Mouse (Mus musculus): Measurements from ENCODE around the gene Shq1.

DNA sequence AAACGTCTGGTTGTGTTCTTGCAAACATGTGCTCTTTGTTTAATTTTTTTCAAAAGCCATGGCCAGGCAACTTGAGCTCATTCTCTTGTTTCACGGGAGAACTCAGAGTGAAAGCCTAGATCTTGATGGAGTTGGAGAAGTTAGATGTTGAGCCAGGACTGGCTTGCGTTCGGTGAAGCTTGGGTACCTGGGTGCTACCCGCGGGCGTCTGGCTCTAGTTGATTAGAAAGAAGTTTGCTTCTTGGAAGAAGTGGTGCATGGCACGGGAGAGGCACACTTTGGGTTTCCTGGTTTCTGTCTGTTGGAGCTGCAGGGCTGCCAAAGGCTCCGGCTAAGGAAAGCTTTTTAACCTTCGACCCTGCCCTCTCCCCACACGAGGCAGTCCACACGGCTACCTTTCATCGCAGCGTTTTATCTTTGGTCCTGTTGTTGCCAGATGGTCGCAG, 34.4 kb upstream of the Shq1 start:
- TF ChIP-seq CTCF (IDR thresholded peaks at IDR 0.05; ENCODE audit: low read depth) (no peak), EP300 (IDR thresholded peaks at IDR 0.05; ENCODE audit: low read depth) (no peak)
